Mouse (Mus musculus): ENCODE data around the gene Hadha.

DNA sequence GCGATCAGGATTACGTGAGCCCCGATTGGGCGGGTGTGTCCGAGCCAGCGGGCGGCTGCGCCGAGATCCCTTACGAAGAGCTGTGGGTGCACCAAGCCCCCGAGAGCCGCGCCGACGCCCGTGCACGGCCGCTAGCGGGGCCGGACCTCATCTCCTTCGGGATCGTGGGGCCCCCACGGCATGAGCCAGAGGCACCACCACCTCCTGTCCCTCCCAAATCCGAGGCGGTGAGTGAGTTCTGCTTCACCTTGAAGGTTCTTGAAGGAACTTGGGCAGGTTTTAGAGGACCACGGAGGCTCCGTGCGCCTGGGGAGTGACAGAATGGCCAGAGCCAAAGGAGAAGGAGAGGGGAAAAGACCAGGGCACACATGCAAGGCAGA, 40.2 kb downstream of the Hadha start:
- no peak for TF ChIP-seq POLR2A (IDR thresholded peaks at IDR 0.05; ENCODE audit: extremely low read depth, insufficient read depth, low read length)
- no peak for TF ChIP-seq CTCF (IDR thresholded peaks at IDR 0.05; ENCODE audit: extremely low read depth, insufficient read depth, low read length)
